7 mouse cellular contexts compared by ENCODE assay signal in the genomic region with DNA sequence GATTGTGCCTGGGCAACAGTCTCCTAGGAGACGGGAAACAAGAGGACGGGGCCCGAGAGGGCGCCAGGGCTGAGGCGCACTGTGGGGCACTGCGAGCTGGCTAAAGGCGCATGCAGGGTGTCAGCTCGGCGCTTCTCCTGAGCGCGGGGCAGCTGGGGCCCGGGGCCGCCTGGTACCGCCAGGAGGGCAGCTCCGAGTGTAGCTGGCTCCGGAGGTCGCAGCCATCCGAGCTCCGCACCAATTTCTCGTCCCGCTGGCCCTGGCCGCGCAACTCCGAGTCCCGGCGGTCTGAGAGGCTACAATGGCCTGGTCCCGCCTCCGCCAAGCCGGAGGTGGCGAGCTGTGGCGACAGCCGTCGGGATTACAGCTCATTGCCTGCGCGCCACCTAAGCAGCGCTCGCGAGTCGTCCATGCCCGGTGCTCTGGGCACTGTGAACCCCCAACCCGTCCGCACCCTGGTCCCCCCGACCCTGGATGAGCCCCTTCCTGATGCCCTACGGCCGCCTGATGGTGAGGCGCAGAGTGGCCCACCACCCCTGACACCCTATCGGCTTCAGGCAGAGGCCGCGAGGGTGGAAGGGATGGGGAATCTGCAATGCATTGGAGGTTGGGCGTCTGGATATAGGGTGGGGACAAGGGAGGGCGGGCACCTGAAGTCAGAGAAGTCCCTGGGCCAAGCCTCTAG. TPM values are rescaled to one million over a fixed set of nuclear protein-coding genes. Genes with fewer than 3 reads are reported as not detected.
DNase-seq lines count a peak whose midpoint lies in the region; ATAC-seq and TF ChIP-seq lines count a peak whose summit lies in the region.

No protein-coding gene starts in this region.

- peak; percentile 86 for DNase-seq in brain, embryonic 14.5 days (ENCODE audit: low read depth)
- peak; percentile 81 for DNase-seq in embryo, embryonic 9.5 days (ENCODE audit: extremely low spot score)
- no peak for DNase-seq in liver, adult 2 months (ENCODE audit: extremely low read depth, low read depth, low spot score)
- DNase-seq in testis, postnatal 10 days (ENCODE audit: low spot score): peak; percentile 64

- H3K4me3 ChIP-seq in heart, embryonic 11.5 days (ENCODE audit: low read depth, low read length): peak overlapping the region; percentile 54
- peak overlapping the region; percentile 46 for H3K4me3 ChIP-seq in kidney, embryonic 14.5 days (ENCODE audit: low read length)
- H3K4me3 ChIP-seq in liver, adult 2 months (ENCODE audit: insufficient read depth, low read depth, low read length): peak overlapping the region; percentile 40; the same call in 1 of the 2 replicates
- H3K4me3 ChIP-seq in midbrain, embryonic 16.5 days (ENCODE audit: low read depth, low read length): peak overlapping the region; percentile 44

- H3K4me1 ChIP-seq in heart, embryonic 11.5 days (ENCODE audit: control insufficient read depth, insufficient read depth, low read length): peaks cover 12% of the 10 kb centered on the region; the same call in 1 of the 2 replicates
- H3K4me1 ChIP-seq in kidney, embryonic 14.5 days (ENCODE audit: control insufficient read depth, insufficient read depth, low read length): 0 out of 2 replicates have a peak, but pooled peaks cover 7% of the 10 kb centered on the region
- peaks cover 17% of the 10 kb centered on the region for H3K4me1 ChIP-seq in liver, adult 2 months (ENCODE audit: control insufficient read depth, insufficient read depth, low read length)
- H3K4me1 ChIP-seq in midbrain, embryonic 16.5 days (ENCODE audit: control insufficient read depth, insufficient read depth, low read length): peaks cover 8% of the 10 kb centered on the region

- H3K9ac ChIP-seq in heart, embryonic 11.5 days (ENCODE audit: low read depth, low read length): peak overlapping the region; percentile 68
- H3K9ac ChIP-seq in kidney, embryonic 14.5 days (ENCODE audit: low read depth, low read length): peak overlapping the region; percentile 63
- H3K9ac ChIP-seq in liver, adult 2 months (ENCODE audit: low read depth, low read length): peak overlapping the region; percentile 66
- H3K9ac ChIP-seq in midbrain, embryonic 16.5 days (ENCODE audit: low read depth, low read length): peak overlapping the region; percentile 75

- no peaks in the 10 kb centered on the region for H3K9me3 ChIP-seq in heart, embryonic 11.5 days (replicated peaks; ENCODE audit: control insufficient read depth, low read length)
- no peaks in the 10 kb centered on the region for H3K9me3 ChIP-seq in kidney, embryonic 14.5 days (ENCODE audit: control insufficient read depth, low read length)
- H3K9me3 ChIP-seq in midbrain, embryonic 16.5 days (replicated peaks; ENCODE audit: control insufficient read depth, low read length, poor library complexity, severe bottlenecking): no peaks in the 10 kb centered on the region

- peak overlapping the region; percentile 35; the same call in 1 of the 2 replicates for H3K27ac ChIP-seq in heart, embryonic 11.5 days (ENCODE audit: low read depth, low read length)
- peak overlapping the region; percentile 17; the same call in 1 of the 2 replicates for H3K27ac ChIP-seq in kidney, embryonic 14.5 days (ENCODE audit: low read depth, low read length)
- H3K27ac ChIP-seq in liver, adult 2 months (replicated peaks; ENCODE audit: insufficient read depth, low read depth, low read length): no peak overlapping the region
- H3K27ac ChIP-seq in midbrain, embryonic 16.5 days (ENCODE audit: low read length): peak overlapping the region; percentile 80

- TF ChIP-seq POLR2A in brain, embryonic 14.5 days (IDR thresholded peaks at IDR 0.05; ENCODE audit: borderline replicate concordance, extremely low read depth, insufficient read depth, insufficient read length, poor library complexity, severe bottlenecking): no peak; the same call in 1 of the 2 replicates
- TF ChIP-seq POLR2A in liver, adult 2 months (IDR thresholded peaks at IDR 0.05; ENCODE audit: extremely low read depth, insufficient read depth, low read length): no peak

- peaks cover 16% of the 10 kb centered on the region for H3K36me3 ChIP-seq in heart, embryonic 11.5 days (ENCODE audit: control insufficient read depth, insufficient read depth, low read length)
- peaks cover 34% of the 10 kb centered on the region for H3K36me3 ChIP-seq in kidney, embryonic 14.5 days (ENCODE audit: control insufficient read depth, insufficient read depth, low read length)
- peaks cover 17% of the 10 kb centered on the region for H3K36me3 ChIP-seq in liver, adult 2 months (ENCODE audit: control insufficient read depth, insufficient read depth, low read length)
- H3K36me3 ChIP-seq in midbrain, embryonic 16.5 days (ENCODE audit: control insufficient read depth, insufficient read depth, low read length): peaks cover 27% of the 10 kb centered on the region

- peak overlapping the region; percentile 83 for H3K4me2 ChIP-seq in heart, embryonic 11.5 days
- H3K4me2 ChIP-seq in kidney, embryonic 14.5 days (replicated peaks; ENCODE audit: low read depth, low read length): peak overlapping the region; percentile 95
- H3K4me2 ChIP-seq in midbrain, embryonic 16.5 days (ENCODE audit: low read length): peak overlapping the region; percentile 76

- peak; percentile 74 for ATAC-seq in heart, embryonic 11.5 days (replicated peaks; ENCODE audit: insufficient number of reproducible peaks, low FRiP score, low TSS enrichment)
- peak; percentile 91 for ATAC-seq in kidney, embryonic 14.5 days (ENCODE audit: low FRiP score, low TSS enrichment)
- peak; percentile 91 for ATAC-seq in midbrain, embryonic 16.5 days

- 2% methylated on average over 51 of the region's 51 CpGs for WGBS in heart, embryonic 11.5 days (ENCODE audit: insufficient replicate concordance)
- 2% methylated on average over 51 of the region's 51 CpGs for WGBS in kidney, embryonic 14.5 days
- 10% methylated on average over 51 of the region's 51 CpGs for whole genome bisulfite sequencing in liver, adult 2 months
- under 1% methylated on average over 51 of the region's 51 CpGs for WGBS in midbrain, embryonic 16.5 days

- no peak for TF ChIP-seq CTCF in brain, embryonic 14.5 days (IDR thresholded peaks at IDR 0.05; ENCODE audit: borderline replicate concordance, extremely low read depth, insufficient read depth, insufficient read length)
- TF ChIP-seq CTCF in liver, adult 2 months (IDR thresholded peaks at IDR 0.05; ENCODE audit: low read depth, low read length): no peak

- no peaks in the 10 kb centered on the region; the same call in 1 of the 2 replicates for H3K27me3 ChIP-seq in heart, embryonic 11.5 days (ENCODE audit: control insufficient read depth, insufficient read depth, low read length)
- H3K27me3 ChIP-seq in kidney, embryonic 14.5 days (ENCODE audit: control insufficient read depth, insufficient read depth, low read length): no peaks in the 10 kb centered on the region
- no peaks in the 10 kb centered on the region for H3K27me3 ChIP-seq in liver, adult 2 months (ENCODE audit: control insufficient read depth, insufficient read depth, low read length)
- H3K27me3 ChIP-seq in midbrain, embryonic 16.5 days (ENCODE audit: control insufficient read depth, insufficient read depth, low read depth, low read length): no peaks in the 10 kb centered on the region

- no peaks in the 10 kb centered on the region for H3K79me2 ChIP-seq in liver, adult 2 months (ENCODE audit: control insufficient read depth, insufficient read depth, low read length)

RNA-seq across cellular contexts. Expression of a gene that starts 3.5 kb away (rescaled TPM):
- polyA plus RNA-seq in brain, embryonic 14.5 days (2012; rRNA removed): 23.1 and 25.5 TPM in 2 replicates
- 1.5 and 2.6 TPM in 2 replicates for polyA plus RNA-seq in heart, embryonic 11.5 days (2014; fragmentation: Nextera tagmentation; extraction: Ambion mirVana)
- 2.0 and 2.4 TPM in 2 replicates for polyA plus RNA-seq in kidney, embryonic 14.5 days (2014; fragmentation: Nextera tagmentation; extraction: Ambion mirVana)
- 0.65 and 1.5 TPM in 2 replicates for total RNA-seq in liver, adult 2 months (2014; rRNA removed)
- polyA plus RNA-seq in liver, adult 2 months (2012; rRNA removed): 1.7 TPM in 2 replicates
- polyA plus RNA-seq in midbrain, embryonic 16.5 days (2015; fragmentation: Nextera tagmentation; extraction: Ambion mirVana): 13.2 and 15.8 TPM in 2 replicates

RNA-seq across cellular contexts. Expression of a gene that starts 14.6 kb away (rescaled TPM):
- polyA plus RNA-seq in brain, embryonic 14.5 days (2012; rRNA removed): 117 and 127 TPM in 2 replicates
- polyA plus RNA-seq in heart, embryonic 11.5 days (2014; fragmentation: Nextera tagmentation; extraction: Ambion mirVana): 166 and 179 TPM in 2 replicates
- 230 and 351 TPM in 2 replicates for polyA plus RNA-seq in kidney, embryonic 14.5 days (2014; fragmentation: Nextera tagmentation; extraction: Ambion mirVana)
- 36.0 and 41.8 TPM in 2 replicates for total RNA-seq in liver, adult 2 months (2014; rRNA removed)
- polyA plus RNA-seq in liver, adult 2 months (2012; rRNA removed): 31.5 and 36.4 TPM in 2 replicates
- 442 and 475 TPM in 2 replicates for polyA plus RNA-seq in midbrain, embryonic 16.5 days (2015; fragmentation: Nextera tagmentation; extraction: Ambion mirVana)

RNA-seq across cellular contexts. Expression of a gene that starts 14.8 kb away (rescaled TPM):
- polyA plus RNA-seq in brain, embryonic 14.5 days (2012; rRNA removed): 67.8 and 70.8 TPM in 2 replicates
- polyA plus RNA-seq in heart, embryonic 11.5 days (2014; fragmentation: Nextera tagmentation; extraction: Ambion mirVana): 43.3 and 44.8 TPM in 2 replicates
- polyA plus RNA-seq in kidney, embryonic 14.5 days (2014; fragmentation: Nextera tagmentation; extraction: Ambion mirVana): 59.9 and 65.8 TPM in 2 replicates
- 5.2 and 6.6 TPM in 2 replicates for total RNA-seq in liver, adult 2 months (2014; rRNA removed)
- 8.4 and 10.4 TPM in 2 replicates for polyA plus RNA-seq in liver, adult 2 months (2012; rRNA removed)
- 75.5 and 82.2 TPM in 2 replicates for polyA plus RNA-seq in midbrain, embryonic 16.5 days (2015; fragmentation: Nextera tagmentation; extraction: Ambion mirVana)

RNA-seq across cellular contexts. Expression of a gene that starts 26.6 kb away (rescaled TPM):
- polyA plus RNA-seq in brain, embryonic 14.5 days (2012; rRNA removed): 27.6 and 50.7 TPM in 2 replicates
- polyA plus RNA-seq in heart, embryonic 11.5 days (2014; fragmentation: Nextera tagmentation; extraction: Ambion mirVana): 15.9 and 21.2 TPM in 2 replicates
- 29.0 and 30.5 TPM in 2 replicates for polyA plus RNA-seq in kidney, embryonic 14.5 days (2014; fragmentation: Nextera tagmentation; extraction: Ambion mirVana)
- total RNA-seq in liver, adult 2 months (2014; rRNA removed): 14.2 and 17.2 TPM in 2 replicates
- polyA plus RNA-seq in liver, adult 2 months (2012; rRNA removed): 106 and 118 TPM in 2 replicates
- 15.5 and 20.3 TPM in 2 replicates for polyA plus RNA-seq in midbrain, embryonic 16.5 days (2015; fragmentation: Nextera tagmentation; extraction: Ambion mirVana)

RNA-seq across cellular contexts. Expression of a gene that starts 43.0 kb away (rescaled TPM):
- polyA plus RNA-seq in brain, embryonic 14.5 days (2012; rRNA removed): 0.07 and 0.16 TPM in 2 replicates
- not detected in 2 replicates for polyA plus RNA-seq in heart, embryonic 11.5 days (2014; fragmentation: Nextera tagmentation; extraction: Ambion mirVana)
- polyA plus RNA-seq in kidney, embryonic 14.5 days (2014; fragmentation: Nextera tagmentation; extraction: Ambion mirVana): not detected in 2 replicates
- total RNA-seq in liver, adult 2 months (2014; rRNA removed): 0.92 and 1.5 TPM in 2 replicates
- polyA plus RNA-seq in liver, adult 2 months (2012; rRNA removed): 1.1 and 1.5 TPM in 2 replicates
- not detected in 2 replicates for polyA plus RNA-seq in midbrain, embryonic 16.5 days (2015; fragmentation: Nextera tagmentation; extraction: Ambion mirVana)
